Mouse (Mus musculus): ENCODE measurements around the gene Cox14. TPM values are rescaled to one million over a fixed set of nuclear protein-coding genes. Genes with fewer than 3 reads are reported as not detected.

Gene Cox14
- total and polyA plus RNA-seq, 3 experiments = 113 to 125 TPM; not detected in 1

DNA sequence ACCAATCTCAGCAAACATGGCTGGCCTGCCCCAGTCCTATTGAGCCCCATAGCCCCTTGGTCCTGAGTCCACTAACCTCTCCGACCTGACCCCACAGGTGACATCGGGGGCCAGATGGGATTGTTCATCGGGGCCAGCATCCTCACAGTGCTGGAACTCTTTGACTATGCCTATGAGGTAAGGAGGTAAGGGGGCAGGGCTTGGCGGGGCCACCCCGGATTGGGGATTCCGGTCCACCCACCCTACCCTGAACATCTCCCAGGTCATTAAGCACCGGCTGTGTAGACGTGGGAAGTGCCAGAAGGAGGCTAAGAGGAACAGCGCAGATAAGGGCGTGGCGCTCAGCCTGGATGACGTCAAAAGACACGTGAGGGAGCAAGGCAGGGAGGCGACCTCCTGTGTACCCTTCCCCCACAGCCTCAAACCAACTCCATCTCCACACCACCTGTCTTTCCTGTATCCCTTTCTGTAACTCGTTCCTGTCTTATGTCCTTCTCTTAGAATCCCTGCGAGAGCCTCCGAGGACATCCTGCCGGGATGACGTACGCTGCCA, 26.8 kb upstream of the Cox14 start:
- no peaks in the 10 kb centered on the region for H3K9me3 ChIP-seq (replicated peaks; ENCODE audit: insufficient read depth, low read length)
- peaks cover 7 to 10% of the 10 kb centered on the region in 2 experiments; a peak in 3 of 4 replicates for H3K27me3 ChIP-seq (ENCODE audit: control insufficient read depth in 1 of 2, insufficient read depth in 2 of 2, low read length in 2 of 2)
- peaks cover 4% of the 10 kb centered on the region; the same call in 1 of the 2 replicates for H3K79me2 ChIP-seq (ENCODE audit: control insufficient read depth, insufficient read depth, low read length, poor library complexity)
- H3K9ac ChIP-seq (ENCODE audit: control insufficient read depth, low read depth, low read length, poor library complexity, severe bottlenecking) = no peak overlapping the region; the same call in 1 of the 2 replicates
- no peak overlapping the region for H3K27ac ChIP-seq (ENCODE audit: control insufficient read depth, low read depth, low read length)
- peak; percentile 55 for DNase-seq (ENCODE audit: low read depth, low spot score)
- peak overlapping the region in 1 of 2 experiments; percentile 16; a peak in 1 of 4 replicates for H3K4me3 ChIP-seq (ENCODE audit: control insufficient read depth in 1 of 2, insufficient read depth in 1 of 2, low read depth in 2 of 2, low read length in 2 of 2)
- H3K4me1 ChIP-seq (ENCODE audit: control insufficient read depth in 1 of 2, insufficient read depth in 2 of 2, low read length in 2 of 2) = peaks cover 0 to 22% of the 10 kb centered on the region in 2 experiments; a peak in 3 of 4 replicates
- peaks cover 0 to 10% of the 10 kb centered on the region in 2 experiments; a peak in 1 of 4 replicates for H3K36me3 ChIP-seq (ENCODE audit: control insufficient read depth in 1 of 2, insufficient read depth in 2 of 2, low read length in 2 of 2)
- TF ChIP-seq MXI1 (IDR thresholded peaks at IDR 0.05; ENCODE audit: low read depth, low read length) (0 out of 2 replicates have a peak, but pooled peaks have one; percentile 40), MAFK (IDR thresholded peaks at IDR 0.05; ENCODE audit: borderline replicate concordance, low read depth, low read length) (no peak), USF1 (IDR thresholded peaks at IDR 0.05; ENCODE audit: low read depth, low read length) (peak; percentile 91), CHD1 (IDR thresholded peaks at IDR 0.05; ENCODE audit: low read depth, low read length) (no peak), MAZ (IDR thresholded peaks at IDR 0.05; ENCODE audit: low read depth, low read length) (no peak), NELFE (IDR thresholded peaks at IDR 0.05; ENCODE audit: low read depth, low read length) (no peak), UBTF (IDR thresholded peaks at IDR 0.05; ENCODE audit: borderline replicate concordance, insufficient read depth, low read depth, low read length) (no peak), ETS1 (IDR thresholded peaks at IDR 0.05; ENCODE audit: low read depth, low read length) (peak; percentile 29; the same call in 1 of the 2 replicates), TAL1 (IDR thresholded peaks at IDR 0.05; ENCODE audit: low read length) (no peak), USF2 (IDR thresholded peaks at IDR 0.05; ENCODE audit: borderline replicate concordance in 1 of 2, insufficient read depth in 1 of 2, low read depth in 1 of 2, low read length in 2 of 2) (peak in 1 of 2 experiments; percentile 62; a peak in 1 of 4 replicates), EP300 (IDR thresholded peaks at IDR 0.05; ENCODE audit: low read depth in 1 of 2, low read length in 2 of 2) (peak in 1 of 2 experiments; percentile 11; a peak in 1 of 4 replicates), SIN3A (IDR thresholded peaks at IDR 0.05; ENCODE audit: low read length) (peak; percentile 36; the same call in 1 of the 2 replicates), MAX (IDR thresholded peaks at IDR 0.05; ENCODE audit: low read length) (peak; percentile 72), POLR2A (IDR thresholded peaks at IDR 0.05; ENCODE audit: control insufficient read depth in 1 of 2, insufficient read depth in 1 of 2, low read depth in 1 of 2, low read length in 2 of 2, poor library complexity in 1 of 2) (0 out of 4 replicates have a peak, but pooled peaks of 1 of the 2 experiments have one; percentile 16), BHLHE40 (IDR thresholded peaks at IDR 0.05; ENCODE audit: borderline replicate concordance, low read depth, low read length) (peak; percentile 96)

GRCm38 (mm10) chr15:99699715-99700114, 25.7 kb upstream of the Cox14 start:
- no peak overlapping the region for H3K4me3 ChIP-seq (ENCODE audit: control insufficient read depth in 1 of 2, insufficient read depth in 1 of 2, low read depth in 2 of 2, low read length in 2 of 2)
- no peak for DNase-seq (ENCODE audit: low read depth, low spot score)
- H3K9me3 ChIP-seq (replicated peaks; ENCODE audit: insufficient read depth, low read length) = no peaks in the 10 kb centered on the region
- no peak overlapping the region for H3K27ac ChIP-seq (ENCODE audit: control insufficient read depth, low read depth, low read length)
- no peak overlapping the region for H3K9ac ChIP-seq (ENCODE audit: control insufficient read depth, low read depth, low read length, poor library complexity, severe bottlenecking)
- peaks cover 4% of the 10 kb centered on the region; the same call in 1 of the 2 replicates for H3K79me2 ChIP-seq (ENCODE audit: control insufficient read depth, insufficient read depth, low read length, poor library complexity)
- TF ChIP-seq BHLHE40 (IDR thresholded peaks at IDR 0.05; ENCODE audit: borderline replicate concordance, low read depth, low read length) (no peak), CHD2 (IDR thresholded peaks at IDR 0.05; ENCODE audit: low read length) (no peak), HCFC1 (IDR thresholded peaks at IDR 0.05; ENCODE audit: low read depth, low read length) (no peak), TAL1 (IDR thresholded peaks at IDR 0.05; ENCODE audit: low read length) (no peak), JUND (IDR thresholded peaks at IDR 0.05; ENCODE audit: low read depth, low read length) (no peak), ZC3H11A (IDR thresholded peaks at IDR 0.05; ENCODE audit: low read depth, low read length) (no peak), E2F4 (IDR thresholded peaks at IDR 0.05; ENCODE audit: borderline replicate concordance, low read depth, low read length) (no peak), MEF2A (IDR thresholded peaks at IDR 0.05; ENCODE audit: extremely low read depth, insufficient replicate concordance, low read depth, low read length, poor library complexity, severe bottlenecking) (no peak), ELF1 (IDR thresholded peaks at IDR 0.05; ENCODE audit: low read depth, low read length) (no peak), GATA1 (IDR thresholded peaks at IDR 0.05; ENCODE audit: low read depth, low read length) (no peak)
- H3K27me3 ChIP-seq (ENCODE audit: control insufficient read depth in 1 of 2, insufficient read depth in 2 of 2, low read length in 2 of 2) = peaks cover under 1 to 5% of the 10 kb centered on the region in 2 experiments; a peak in 3 of 4 replicates
- H3K36me3 ChIP-seq (ENCODE audit: control insufficient read depth in 1 of 2, insufficient read depth in 2 of 2, low read length in 2 of 2) = peaks cover 0 to 10% of the 10 kb centered on the region in 2 experiments; a peak in 1 of 4 replicates
- peaks cover 0 to 22% of the 10 kb centered on the region in 2 experiments; a peak in 3 of 4 replicates for H3K4me1 ChIP-seq (ENCODE audit: control insufficient read depth in 1 of 2, insufficient read depth in 2 of 2, low read length in 2 of 2)

Measured in MEL (cell line).